Mouse (Mus musculus) megakaryocyte-erythroid progenitor cell, adult 5-6 weeks (primary cell): ENCODE data around the gene Nlrp9b. TPM values are rescaled to one million over a fixed set of nuclear protein-coding genes. Genes with fewer than 3 reads are reported as not detected.
"Not testable (repeated sequence)": the region's sequence is repeated elsewhere in the genome, so short reads cannot be mapped to it uniquely, and the experiment has no call there.

Experiments
- ATAC-seq: replicated peaks from 2 replicates; pipeline ENCODE4 v1.8.0; 2016; ENCODE audit warnings: mild to moderate bottlenecking, inconsistent platforms; ENCODE audit not compliant: severe bottlenecking, poor library complexity, low FRiP score, low TSS enrichment
- total RNA-seq, 2 experiments: library from RNA; stranded (forward) in 1 of 2; stranded (reverse) in 1 of 2; fragments of 200-1000, 215-1000 nt in 1 of 2; fragments of >200 nt in 1 of 2; fragmentation: Nextera tagmentation in 1 of 2; gene quantifications; 2 replicates each; pipeline ENCODE4 v1.2.3; 2014 to 2017

Nlrp9b gene
- total RNA-seq, 2 experiments from 2014 or later = not detected

GRCm38 (mm10) chr7:20078118-20078517 lies 86.9 kb downstream of the Nlrp9b start:
- not testable (repeated sequence) for ATAC-seq

- not testable (repeated sequence) for ATAC-seq
Observed at GRCm38 (mm10) chr7:20099380-20099779, 108.1 kb downstream of the Nlrp9b start, which contains the start of gene Vmn1r91. TSS of gene Vmn1r91 (plus strand) at chr7:20099680.

- not testable (repeated sequence) for ATAC-seq
Observed at GRCm38 (mm10) chr7:20122479-20122878, 131.2 kb downstream of the Nlrp9b start, which contains the start of gene Gm16442. TSS of gene Gm16442 (minus strand) at chr7:20122579.

Other genes with a start within 250 kb of the Nlrp9b start
- 2.2 and 6.0 TPM in 2 replicates for gene Nectin2, start 241.0 kb upstream of the Nlrp9b start, total RNA-seq (2014; fragmentation: Nextera tagmentation)
- gene Nectin2, start 241.0 kb upstream of the Nlrp9b start, total RNA-seq (2017) = 3.9 and 12.3 TPM in 2 replicates
- gene Bcam, start 220.4 kb upstream of the Nlrp9b start, total RNA-seq (2014; fragmentation: Nextera tagmentation) = 5.3 TPM in 1 of 2 replicates, not detected in the other
- 0.08 TPM in 1 of 2 replicates, not detected in the other for gene Bcam, start 220.4 kb upstream of the Nlrp9b start, total RNA-seq (2017)
- gene Cblc, start 194.7 kb upstream of the Nlrp9b start, total RNA-seq (2014; fragmentation: Nextera tagmentation) = not detected in 2 replicates
- gene Cblc, start 194.7 kb upstream of the Nlrp9b start, total RNA-seq (2017) = not detected in 2 replicates
- gene Bcl3, start 168.7 kb upstream of the Nlrp9b start, total RNA-seq (2014; fragmentation: Nextera tagmentation) = 3.3 TPM in 1 of 2 replicates, not detected in the other
- gene Bcl3, start 168.7 kb upstream of the Nlrp9b start, total RNA-seq (2017) = 0.34 TPM in 1 of 2 replicates, not detected in the other
- not detected in 2 replicates for gene Gm19345, start 139.5 kb upstream of the Nlrp9b start, total RNA-seq (2014; fragmentation: Nextera tagmentation)
- gene Gm19345, start 139.5 kb upstream of the Nlrp9b start, total RNA-seq (2017) = not detected in 2 replicates
- not detected in 2 replicates for gene Ceacam16, start 130.2 kb upstream of the Nlrp9b start, total RNA-seq (2014; fragmentation: Nextera tagmentation)
- gene Ceacam16, start 130.2 kb upstream of the Nlrp9b start, total RNA-seq (2017) = not detected in 2 replicates
- not detected in 2 replicates for gene Ceacam19, start 103.5 kb upstream of the Nlrp9b start, total RNA-seq (2014; fragmentation: Nextera tagmentation)
- gene Ceacam19, start 103.5 kb upstream of the Nlrp9b start, total RNA-seq (2017) = not detected in 2 replicates
- gene Pvr, start 70.3 kb upstream of the Nlrp9b start, total RNA-seq (2014; fragmentation: Nextera tagmentation) = 1.3 and 6.4 TPM in 2 replicates
- gene Pvr, start 70.3 kb upstream of the Nlrp9b start, total RNA-seq (2017) = 0.85 and 0.91 TPM in 2 replicates
- not detected in 2 replicates for gene Igsf23, start 40.7 kb upstream of the Nlrp9b start, total RNA-seq (2014; fragmentation: Nextera tagmentation)
- 0.50 TPM in 1 of 2 replicates, not detected in the other for gene Igsf23, start 40.7 kb upstream of the Nlrp9b start, total RNA-seq (2017)
- not detected in 2 replicates for gene Ceacam20, start 26.1 kb upstream of the Nlrp9b start, total RNA-seq (2014; fragmentation: Nextera tagmentation)
- gene Ceacam20, start 26.1 kb upstream of the Nlrp9b start, total RNA-seq (2017) = not detected in 2 replicates
- not detected in 2 replicates for gene Vmn1r91, start 108.2 kb downstream of the Nlrp9b start, total RNA-seq (2014; fragmentation: Nextera tagmentation)
- not detected in 2 replicates for gene Vmn1r91, start 108.2 kb downstream of the Nlrp9b start, total RNA-seq (2017)
- gene Gm16442, start 131.1 kb downstream of the Nlrp9b start, total RNA-seq (2014; fragmentation: Nextera tagmentation) = not detected in 2 replicates
- not detected in 2 replicates for gene Gm16442, start 131.1 kb downstream of the Nlrp9b start, total RNA-seq (2017)
- not detected in 2 replicates for gene Vmn1r93, start 147.6 kb downstream of the Nlrp9b start, total RNA-seq (2014; fragmentation: Nextera tagmentation)
- gene Vmn1r93, start 147.6 kb downstream of the Nlrp9b start, total RNA-seq (2017) = not detected in 2 replicates
- gene Vmn1r94, start 176.9 kb downstream of the Nlrp9b start, total RNA-seq (2014; fragmentation: Nextera tagmentation) = not detected in 2 replicates
- not detected in 2 replicates for gene Vmn1r94, start 176.9 kb downstream of the Nlrp9b start, total RNA-seq (2017)
- not detected in 2 replicates for gene Vmn1r95, start 202.2 kb downstream of the Nlrp9b start, total RNA-seq (2014; fragmentation: Nextera tagmentation)
- not detected in 2 replicates for gene Vmn1r95, start 202.2 kb downstream of the Nlrp9b start, total RNA-seq (2017)
- not detected in 2 replicates for gene Gm6164, start 214.1 kb downstream of the Nlrp9b start, total RNA-seq (2014; fragmentation: Nextera tagmentation)
- not detected in 2 replicates for gene Gm6164, start 214.1 kb downstream of the Nlrp9b start, total RNA-seq (2017)
- not detected in 2 replicates for gene Gm4498, start 242.4 kb downstream of the Nlrp9b start, total RNA-seq (2014; fragmentation: Nextera tagmentation)
- gene Gm4498, start 242.4 kb downstream of the Nlrp9b start, total RNA-seq (2017) = not detected in 2 replicates